Mouse (Mus musculus): ENCODE data around the gene Gucd1. TPM values are rescaled to one million over a fixed set of nuclear protein-coding genes. Genes with fewer than 3 reads are reported as not detected.
"Not testable (repeated sequence)": the region's sequence is repeated elsewhere in the genome, so short reads cannot be mapped to it uniquely, and the experiment has no call there.

Gene Gucd1
- total RNA-seq, 4 experiments from 2014 or later = 34.0 to 37.2 (median 36.1) TPM

DNA sequence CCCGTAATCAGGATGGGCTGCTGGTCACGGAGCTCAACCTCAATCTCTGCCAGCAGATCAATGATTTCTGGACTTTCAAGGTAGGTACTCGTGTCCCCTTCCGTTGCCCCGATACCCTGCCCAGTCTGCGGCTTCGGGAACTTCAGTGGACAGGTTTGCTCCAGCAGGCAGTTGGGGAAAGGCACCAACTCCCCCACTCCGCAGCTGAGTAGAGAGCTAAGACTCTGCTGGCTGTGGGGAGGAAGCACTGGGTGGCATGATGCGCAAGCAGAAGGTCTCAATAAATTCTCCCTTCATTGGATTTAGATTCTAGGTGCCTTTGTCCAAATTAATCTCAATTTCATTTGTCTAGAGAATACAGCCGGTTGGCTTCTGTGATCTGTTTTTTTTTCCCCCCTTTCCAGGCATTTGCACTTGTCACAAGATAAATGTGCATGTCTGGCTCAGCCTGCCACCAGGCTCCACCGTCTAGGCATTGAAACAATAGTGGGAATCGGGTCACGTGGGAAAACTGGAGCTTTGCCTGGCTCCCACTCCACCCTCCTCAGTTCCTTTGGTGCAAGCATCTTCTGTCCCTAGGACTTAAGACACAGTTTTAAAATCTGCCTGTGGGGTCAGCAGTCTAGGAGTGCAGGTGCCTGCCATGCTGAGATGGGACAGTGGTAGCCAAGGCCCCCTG is 79.5 kb downstream of the Gucd1 start:
- DNase-seq (ENCODE audit: low spot score) = peak; percentile 63

DNA sequence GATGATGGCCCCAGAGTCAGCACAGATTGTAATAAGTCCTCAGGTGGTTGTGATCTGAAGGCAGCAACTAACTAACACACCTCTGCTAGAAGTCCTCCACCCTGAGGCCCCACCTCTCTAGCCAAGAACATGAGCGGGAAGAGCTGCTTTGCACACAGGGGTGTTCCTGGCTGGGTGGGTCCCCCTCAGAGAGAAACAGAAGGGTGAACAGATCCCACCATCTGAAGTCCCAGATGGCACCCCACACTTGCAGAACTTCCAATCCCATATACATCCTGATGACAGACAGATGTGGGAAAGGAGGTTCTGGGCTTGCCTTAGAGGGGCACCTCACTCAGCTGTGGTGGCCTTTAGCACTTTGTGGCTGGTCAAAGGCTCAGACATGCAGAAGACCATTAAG is 80.5 kb downstream of the Gucd1 start:
- DNase-seq (ENCODE audit: low spot score) = no peak

DNA sequence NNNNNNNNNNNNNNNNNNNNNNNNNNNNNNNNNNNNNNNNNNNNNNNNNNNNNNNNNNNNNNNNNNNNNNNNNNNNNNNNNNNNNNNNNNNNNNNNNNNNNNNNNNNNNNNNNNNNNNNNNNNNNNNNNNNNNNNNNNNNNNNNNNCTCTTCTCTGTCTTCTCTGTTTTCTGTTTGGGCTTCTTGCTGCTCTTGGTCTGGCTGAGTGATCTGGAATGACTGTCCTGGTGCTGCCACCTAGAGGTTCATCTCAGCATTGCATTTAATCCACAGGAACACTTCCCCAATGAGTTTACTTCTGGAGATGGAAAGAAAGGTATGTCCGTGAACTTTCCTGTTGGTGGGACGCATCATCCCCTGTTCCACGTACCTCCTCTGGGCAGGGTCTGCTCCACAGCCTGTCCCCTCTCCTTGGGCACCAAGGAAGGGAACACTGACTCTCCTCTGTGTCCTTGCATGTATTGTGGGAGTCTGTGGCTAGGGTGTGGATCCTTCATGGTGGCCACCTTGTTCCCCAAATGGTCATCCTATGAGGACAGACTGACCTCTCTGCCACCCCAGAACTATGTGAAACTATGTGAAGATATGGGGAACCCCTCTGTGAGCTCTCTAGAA is 81.1 kb downstream of the Gucd1 start:
- DNase-seq (ENCODE audit: low spot score) = peak; percentile 90

DNA sequence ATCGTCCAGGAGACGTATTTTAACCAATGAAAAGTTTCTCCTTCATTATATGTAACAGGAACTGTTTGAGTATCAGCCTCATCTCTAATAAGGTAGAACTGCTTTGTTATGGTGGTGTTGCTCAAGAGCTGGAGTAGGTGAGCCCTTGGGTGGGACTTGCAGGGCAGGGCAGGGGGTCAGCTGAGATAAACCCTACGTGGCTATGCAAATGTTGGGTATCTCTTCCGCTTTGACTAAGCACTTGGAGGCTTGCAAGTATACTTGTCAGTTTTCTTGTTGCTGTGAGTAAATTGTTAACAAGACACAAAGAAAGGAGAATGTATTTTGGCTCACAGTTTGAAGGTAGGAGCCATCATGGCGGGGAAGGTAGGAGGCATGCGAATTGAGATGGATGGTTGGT is 87.1 kb downstream of the Gucd1 start:
- no peak for DNase-seq (ENCODE audit: low spot score)

DNA sequence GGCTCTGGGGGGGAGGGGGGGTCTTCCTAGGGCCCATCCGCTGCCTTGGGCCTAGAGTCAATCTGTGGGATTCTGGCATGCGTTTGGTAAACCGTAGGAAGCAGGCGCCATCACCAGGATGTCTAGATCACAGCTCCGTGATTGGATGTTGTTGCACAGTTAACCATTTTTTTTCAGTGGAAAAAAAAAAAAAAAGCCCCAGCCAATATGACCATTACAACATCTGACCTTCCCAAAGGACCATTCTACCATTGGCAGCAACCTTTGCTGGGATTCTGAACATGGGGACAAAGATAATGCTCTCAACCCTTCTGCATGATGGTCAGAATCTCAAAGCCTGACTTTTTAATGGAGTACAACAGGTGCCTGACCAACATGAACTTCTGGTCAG is 87.6 kb downstream of the Gucd1 start:
- no peak for DNase-seq (ENCODE audit: low spot score)

DNA sequence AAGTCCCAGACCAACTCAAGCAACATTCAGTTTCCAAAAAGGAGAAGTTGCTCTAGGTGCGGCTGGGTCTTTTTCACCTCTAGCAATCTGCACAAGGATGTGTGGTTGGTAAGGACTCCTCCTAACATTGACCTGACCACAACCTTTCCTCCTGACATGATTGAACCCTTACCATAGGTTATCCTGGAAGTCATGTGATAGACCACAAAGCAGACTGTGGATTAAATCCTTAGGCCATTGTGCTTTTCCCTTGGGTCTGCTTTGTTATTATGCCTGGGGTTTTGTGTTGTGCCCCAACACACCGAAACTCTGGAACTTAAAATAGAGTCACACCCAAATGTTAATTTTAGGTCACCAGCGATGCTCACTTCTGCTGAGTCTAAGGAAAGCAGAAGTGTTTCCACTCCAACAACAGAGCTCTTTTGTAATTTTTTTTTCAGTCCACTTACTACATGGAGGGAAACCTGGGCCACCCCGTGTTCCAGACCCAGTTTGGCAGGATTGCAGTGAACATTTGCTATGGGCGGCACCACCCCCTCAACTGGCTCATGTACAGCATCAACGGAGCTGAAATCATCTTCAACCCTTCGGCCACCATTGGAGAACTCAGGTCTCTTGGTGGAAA is 88.1 kb downstream of the Gucd1 start:
- no peak for DNase-seq (ENCODE audit: low spot score)

DNA sequence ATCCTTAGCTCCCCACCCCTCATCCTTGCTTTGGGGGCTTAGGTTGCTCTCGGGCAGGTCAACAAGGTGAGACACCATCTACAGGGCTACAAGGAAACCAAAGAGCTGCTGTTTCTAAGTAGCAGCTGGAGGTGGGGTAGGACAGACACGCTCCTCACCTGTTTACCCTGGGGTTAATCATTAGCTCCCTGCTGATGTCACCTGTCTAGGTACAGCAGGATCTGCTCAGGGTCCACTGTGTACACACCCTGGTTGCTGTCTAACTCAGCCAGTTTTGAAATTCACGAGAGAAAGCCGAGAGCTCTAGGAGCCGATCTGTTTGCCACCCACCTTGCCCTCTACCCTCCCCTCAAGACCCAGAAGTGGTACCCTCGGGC is 88.8 kb downstream of the Gucd1 start:
- no peak for DNase-seq (ENCODE audit: low spot score)

DNA sequence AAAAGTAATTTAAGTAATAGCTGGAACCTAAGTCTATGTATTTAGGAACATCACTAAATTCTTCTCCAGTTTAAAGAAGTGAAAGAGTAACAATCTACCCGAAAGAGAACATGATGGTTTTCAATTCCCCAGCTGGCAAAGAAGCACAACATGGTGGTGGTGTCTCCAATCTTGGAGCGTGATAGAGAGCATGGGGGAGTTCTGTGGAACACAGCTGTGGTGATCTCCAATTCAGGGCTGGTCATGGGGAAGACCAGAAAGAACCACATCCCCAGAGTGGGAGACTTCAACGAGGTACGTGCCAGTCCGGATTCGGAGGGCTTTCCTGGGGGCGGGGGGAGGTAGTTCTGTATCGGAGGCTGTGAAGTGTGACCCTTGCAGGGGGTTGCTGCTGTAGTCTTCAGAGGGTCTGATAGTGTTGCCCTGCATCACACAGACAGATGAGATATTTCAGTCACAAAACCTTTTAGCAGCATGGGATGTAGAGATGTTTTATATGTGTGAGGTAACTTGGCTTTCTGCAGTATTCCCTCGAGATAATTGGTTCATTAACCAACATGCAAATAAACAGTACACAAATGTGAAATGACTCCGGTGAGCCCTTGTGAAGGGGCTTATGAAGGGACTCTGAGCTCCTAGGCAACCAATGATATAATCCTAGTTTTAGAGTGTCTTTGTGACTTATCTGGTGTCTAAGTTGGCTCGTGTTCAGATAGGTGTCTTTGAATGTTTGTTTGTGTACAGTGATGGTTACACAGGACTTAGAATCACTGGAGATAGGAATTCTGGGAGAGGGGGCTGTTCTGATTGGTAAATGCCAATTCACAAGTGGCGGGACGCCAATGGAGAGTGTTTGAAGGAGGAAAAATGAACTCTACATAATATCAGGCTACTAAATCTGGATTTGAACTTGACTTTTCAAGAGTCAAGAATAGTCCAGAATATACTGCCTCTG is 89.4 kb downstream of the Gucd1 start:
- no peak for DNase-seq (ENCODE audit: low spot score)

DNA sequence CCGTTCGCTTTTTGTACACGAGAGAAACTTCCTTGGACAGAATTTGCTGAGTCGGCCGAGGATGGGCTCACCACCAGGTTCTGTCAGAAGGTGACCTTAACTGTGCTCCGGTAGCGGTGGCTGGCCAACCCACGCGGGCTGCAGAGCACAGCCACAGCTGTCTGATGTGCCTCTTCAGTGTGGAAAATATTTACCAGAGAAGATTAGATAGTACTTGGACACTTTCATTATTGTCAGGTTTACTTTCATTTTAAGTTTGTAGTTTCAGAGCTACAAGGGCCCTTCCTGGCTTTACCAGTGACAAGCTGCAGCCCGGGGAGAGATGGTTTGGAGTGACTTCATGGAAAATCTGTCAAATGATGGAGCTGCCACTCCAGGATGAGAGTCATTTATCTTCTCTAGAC is 93.3 kb downstream of the Gucd1 start:
- no peak for DNase-seq (ENCODE audit: low spot score)

DNA sequence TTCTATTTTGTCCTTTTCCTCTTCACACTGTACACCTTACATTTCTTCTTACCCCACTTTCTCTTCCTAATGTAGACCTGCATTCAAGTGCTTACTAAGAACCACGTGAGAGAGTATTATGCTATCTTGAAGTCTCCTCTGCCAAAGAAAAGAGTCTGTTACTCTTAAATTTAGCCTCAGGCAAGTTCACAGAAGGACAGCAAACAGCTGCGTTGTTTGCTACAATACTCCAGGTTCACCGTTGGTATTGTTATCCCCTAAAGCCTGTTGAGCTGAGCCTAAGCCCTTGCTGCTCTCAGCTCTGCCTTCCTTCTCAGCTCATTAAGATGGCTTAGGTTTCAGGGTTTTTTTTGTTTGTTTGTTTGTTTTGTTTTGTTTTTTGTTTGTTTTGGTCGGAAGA is 99.0 kb downstream of the Gucd1 start:
- no peak for DNase-seq (ENCODE audit: low spot score)

DNA sequence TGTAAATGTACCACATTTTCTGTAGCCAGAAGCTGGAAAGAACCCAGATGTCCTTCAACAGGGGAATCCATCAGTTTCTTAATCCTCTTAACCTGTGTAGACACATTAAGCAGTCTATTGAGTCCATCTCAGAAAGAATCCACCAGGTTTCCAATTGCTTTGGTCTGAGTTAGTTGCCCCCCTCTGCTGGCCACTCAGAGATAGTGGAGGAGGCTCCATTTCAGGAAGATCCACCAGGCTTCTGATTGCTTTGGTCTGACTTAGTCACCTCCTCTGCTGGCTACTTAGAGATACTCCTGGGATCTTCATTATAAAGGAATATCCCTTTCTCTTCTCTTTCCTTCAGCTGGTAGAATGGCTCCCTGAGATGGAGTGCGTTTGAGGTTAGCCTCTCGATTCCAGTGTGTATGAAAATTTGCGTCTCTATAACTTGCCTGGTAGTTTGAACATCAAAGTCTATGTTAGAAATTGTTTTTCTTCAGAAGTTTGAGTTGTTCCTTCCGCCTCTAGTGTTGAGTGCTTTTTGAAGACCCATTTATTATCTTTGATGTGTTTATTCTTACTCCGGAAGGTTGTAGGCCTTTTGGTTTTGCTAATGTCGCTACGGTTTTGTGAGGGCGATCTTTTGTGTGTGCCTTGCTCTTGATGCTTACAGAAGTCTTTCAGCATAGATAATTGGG is 100.3 kb downstream of the Gucd1 start:
- DNase-seq (ENCODE audit: low spot score) = no peak

DNA sequence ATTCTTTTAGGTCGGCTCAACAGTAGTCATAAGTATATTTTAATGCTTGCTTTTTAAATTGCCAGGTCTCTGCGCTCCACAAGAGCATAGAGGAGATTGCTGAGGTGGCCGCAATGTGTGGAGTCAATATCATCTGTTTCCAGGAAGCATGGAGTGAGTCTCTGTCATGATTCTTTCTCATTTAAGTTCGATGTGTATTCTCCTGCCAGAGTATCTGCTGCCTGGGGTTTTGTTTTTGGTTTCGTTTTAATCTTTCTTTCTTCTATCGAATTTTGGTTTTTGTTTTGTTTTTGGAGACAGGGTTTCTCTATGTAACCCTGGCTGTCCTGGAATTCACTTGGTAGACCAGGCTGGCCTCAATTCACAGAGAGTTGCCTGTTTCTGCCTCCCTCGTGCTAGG is 102.8 kb downstream of the Gucd1 start:
- no peak for DNase-seq (ENCODE audit: low spot score)

DNA sequence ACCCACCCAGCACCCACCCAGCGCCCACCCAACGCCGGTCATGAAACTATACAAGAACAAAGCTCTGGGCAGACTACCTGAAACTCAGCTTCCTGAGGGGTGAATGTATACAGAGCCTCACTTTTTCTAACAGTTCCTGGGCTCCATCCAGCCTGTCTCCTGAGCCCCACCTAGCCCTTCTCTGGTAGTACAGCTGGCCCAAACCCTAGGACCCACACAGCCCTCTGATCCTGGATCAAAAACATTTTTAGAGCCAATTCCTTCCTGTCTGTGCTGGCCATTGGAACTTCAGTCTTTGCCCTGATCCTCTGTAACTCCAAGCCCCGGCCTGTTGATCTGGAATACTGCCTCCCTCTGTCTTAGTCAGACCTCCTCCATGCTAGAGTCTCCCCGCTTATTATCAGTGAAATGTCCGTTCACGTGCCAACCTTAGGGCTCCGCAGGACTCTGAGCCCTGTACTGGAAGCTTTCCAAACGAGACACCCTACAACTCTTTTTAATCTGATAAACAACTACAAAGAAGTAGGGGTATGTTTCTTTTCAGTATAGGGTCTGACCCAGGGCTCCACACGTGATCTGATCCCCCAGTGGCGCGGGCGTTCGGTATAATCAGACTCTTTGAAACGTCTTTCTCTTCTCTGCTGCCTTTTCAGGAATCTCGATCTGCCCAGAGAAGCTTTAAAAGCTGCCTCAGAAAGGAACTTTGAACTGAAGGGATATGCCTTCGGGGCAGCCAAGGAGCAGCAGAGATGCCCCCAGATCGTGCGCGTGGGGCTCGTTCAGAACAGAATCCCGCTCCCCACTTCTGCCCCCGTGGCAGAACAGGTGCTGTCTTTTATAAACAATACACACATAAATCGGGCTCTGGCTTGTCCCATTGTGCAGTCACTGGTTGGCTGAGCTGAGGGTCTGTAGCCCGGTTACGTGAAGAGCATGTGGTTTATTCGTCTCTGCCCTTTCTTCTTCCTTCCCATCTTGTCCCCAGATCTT is 105.4 kb downstream of the Gucd1 start:
- DNase-seq (ENCODE audit: low spot score) = no peak

DNA sequence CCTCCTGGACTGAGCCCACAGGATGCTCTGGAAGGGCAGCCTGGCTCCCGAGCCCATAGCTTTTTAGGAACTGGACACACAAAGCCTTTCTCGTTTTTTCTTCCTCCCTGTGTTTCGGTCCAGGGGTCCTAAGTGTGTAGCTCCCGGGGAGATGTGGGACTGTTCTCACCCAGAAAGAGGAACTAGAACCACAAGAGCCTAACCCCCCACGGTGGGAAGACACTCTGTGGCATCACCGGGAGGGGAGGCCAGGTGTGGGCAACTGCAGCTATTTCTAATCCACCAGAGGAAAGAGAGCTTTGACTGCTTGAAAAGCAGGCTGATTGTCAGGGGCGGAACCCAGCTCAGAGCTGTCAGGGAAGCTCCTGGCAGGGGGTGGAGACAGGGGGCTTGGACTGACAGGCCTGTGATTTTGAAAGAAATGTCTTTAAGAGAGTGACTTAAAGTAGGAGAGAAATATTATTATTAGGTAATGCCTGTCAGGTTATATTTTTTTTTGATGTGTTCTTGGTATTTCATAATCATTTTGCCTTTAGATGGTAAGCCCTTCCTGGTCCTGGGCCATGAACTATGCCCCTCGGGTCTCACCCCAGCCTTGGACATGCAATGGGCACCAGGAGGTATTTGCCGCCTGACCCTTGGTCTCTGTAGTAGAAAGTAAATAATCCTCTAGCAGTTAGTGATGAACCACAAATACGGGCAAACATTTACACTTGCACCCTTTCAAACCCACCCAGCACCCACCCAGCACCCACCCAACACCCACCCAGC is 106.2 kb downstream of the Gucd1 start:
- not testable (repeated sequence) for DNase-seq (ENCODE audit: low spot score)

DNA sequence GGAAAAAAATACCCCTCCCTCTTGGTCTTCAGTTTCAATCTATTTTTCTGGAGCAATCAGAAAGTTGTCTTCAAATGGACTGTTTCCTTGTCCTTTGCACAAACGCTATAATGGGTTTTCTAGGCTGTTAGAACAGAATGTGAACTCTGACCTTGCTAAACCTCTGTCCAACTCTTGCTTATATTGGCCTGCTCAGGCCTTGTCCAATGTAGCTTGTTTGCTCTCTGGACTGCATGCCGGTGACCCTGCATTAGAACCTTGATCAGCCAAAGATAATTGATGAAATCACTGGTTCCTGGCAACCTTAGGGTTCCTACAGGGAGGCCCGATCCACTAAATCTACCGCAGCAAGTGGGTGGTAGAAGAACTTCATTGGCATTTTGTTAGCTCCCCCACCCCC is 110.0 kb downstream of the Gucd1 start:
- no peak for DNase-seq (ENCODE audit: low spot score)

DNA sequence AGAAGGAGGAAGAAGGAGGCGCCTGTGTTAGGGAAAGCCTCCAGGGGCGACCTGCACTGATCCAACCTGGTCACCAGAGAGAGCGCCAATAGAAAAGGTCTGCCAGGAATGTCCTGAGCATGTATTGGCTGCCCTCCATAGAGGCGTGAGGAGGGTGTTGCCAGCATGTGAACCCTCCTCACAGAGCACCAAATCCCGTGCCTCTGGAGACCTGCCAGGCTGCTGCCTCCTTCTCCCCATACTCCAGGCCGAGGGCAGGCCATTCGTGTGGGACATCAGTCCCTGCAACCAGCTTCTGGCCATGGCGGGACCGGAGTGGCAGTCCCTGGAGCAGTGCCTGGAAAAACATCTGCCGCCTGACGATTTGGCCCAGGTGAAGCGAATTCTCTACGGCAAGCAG is 111.0 kb downstream of the Gucd1 start:
- peak; percentile 41 for DNase-seq (ENCODE audit: low spot score)

DNA sequence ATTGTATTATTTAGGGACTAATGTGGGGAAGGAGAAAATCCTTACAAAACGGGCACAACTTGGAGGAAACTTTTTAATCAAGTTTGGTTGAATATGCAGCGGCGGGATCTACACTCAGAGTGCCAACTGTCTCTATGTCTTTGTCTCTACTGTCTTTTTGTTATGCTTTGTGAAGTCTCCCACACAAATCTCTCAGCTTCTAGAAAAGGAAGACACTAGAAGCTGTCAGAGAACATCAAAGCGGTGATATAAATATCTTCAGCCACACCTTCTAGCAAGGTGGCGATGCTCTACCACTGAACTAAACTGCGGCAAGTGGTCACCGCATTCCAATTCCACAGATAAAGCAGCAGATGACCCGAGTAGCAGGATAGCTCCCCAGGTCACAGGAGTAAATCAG is 111.9 kb downstream of the Gucd1 start:
- DNase-seq (ENCODE audit: low spot score) = no peak

DNA sequence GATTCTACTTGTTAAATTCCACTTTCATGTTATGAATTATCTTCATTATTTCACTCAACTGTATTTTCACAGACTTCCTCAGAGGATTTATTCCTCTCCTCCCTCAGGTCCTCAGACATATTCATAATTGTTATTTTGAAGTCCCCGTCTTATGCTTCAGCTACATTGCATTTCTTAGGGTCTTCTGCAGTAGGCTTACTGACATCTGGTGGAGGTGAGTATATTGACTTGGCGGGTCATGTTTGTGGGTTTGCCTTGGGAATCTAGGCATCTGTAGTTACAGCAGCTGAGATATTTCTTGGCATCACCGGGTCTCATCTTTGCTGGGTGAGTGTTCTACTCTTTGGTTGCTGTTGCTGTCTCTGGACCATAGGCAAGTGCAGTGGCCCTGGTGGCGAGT is 116.8 kb downstream of the Gucd1 start, which contains the start of gene Upb1:
Gene Upb1, plus strand, starts transcription at position 158 of the 400 bp plus-strand sequence.
- no peak for DNase-seq (ENCODE audit: low spot score)

DNA sequence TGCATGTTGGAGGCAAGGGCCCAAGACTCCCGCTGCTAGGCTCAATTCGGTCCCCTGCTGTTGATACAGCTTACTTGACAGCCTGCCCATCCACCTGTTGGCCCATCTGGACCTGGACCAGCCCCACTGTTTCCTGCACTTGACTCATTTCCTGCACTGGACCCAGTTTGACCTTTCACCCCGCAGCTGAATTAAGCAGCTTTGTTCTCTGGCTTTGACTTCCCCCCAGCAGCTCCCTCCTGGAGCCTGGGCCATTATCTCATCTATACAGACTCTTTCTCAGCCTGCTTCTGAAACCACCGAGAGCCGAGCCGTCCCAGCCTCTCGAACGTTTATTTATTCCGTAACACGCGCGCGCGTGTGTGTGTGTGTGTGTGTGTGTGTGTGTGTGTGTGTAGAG is 120.8 kb downstream of the Gucd1 start:
- DNase-seq (ENCODE audit: low spot score) = peak; percentile 61

DNA sequence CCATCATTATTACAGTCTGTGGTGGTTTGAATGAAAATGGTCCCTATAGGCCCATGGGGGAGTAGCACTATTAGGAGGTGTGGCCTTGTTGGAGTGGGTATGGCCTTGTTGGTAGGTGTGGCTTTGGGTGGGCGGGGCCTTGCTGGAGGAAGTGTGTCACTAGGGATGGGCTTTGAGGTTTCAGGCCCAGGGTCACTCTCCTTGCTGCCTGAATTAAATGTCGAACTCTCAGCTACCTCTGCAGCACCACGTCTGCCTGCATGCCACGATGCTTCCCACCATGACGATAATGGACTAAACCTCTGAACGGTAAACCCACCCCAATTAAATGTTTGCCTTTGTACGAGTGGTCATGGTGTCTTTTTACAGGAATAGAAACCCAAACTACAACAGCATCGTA is 123.0 kb downstream of the Gucd1 start:
- no peak for DNase-seq (ENCODE audit: low spot score)

Measured in heart, adult 8-10 months (tissue).